Mouse (Mus musculus) MEL (cell line): ENCODE results near the gene Mical3. TPM values are rescaled to one million over a fixed set of nuclear protein-coding genes. Genes with fewer than 3 reads are reported as not detected.

Experiments
- DNase-seq: peaks from one replicate; pipeline ENCODE4 v3.0.0; 2011; ENCODE audit warnings: low read depth, low spot score
- H3K27ac ChIP-seq: 2 replicates; pipeline ENCODE4 v1.5.1; 2012; ENCODE audit warnings: low read depth, mild to moderate bottlenecking, control low read depth, low read length, moderate library complexity; ENCODE audit not compliant: control insufficient read depth
- H3K27me3 ChIP-seq, 2 experiments: fragments of 150-350 bp in 1 of 2; sonication (generic) in 1 of 2; 2 replicates each; pipeline ENCODE4 v1.6.1; 2012; ENCODE audit warnings: low read length in 2 of 2, mild to moderate bottlenecking in 2 of 2, improper control_type of control experiment in 1 of 2, moderate library complexity in 1 of 2; ENCODE audit not compliant: insufficient read depth in 2 of 2, control insufficient read depth in 1 of 2
- H3K36me3 ChIP-seq, 2 experiments: 2 replicates each; pipeline ENCODE4 v1.6.1; 2012 to 2014; ENCODE audit warnings: low read length in 2 of 2, improper control_type of control experiment in 1 of 2, inconsistent platforms in 1 of 2, mild to moderate bottlenecking in 1 of 2; ENCODE audit not compliant: insufficient read depth in 2 of 2, control insufficient read depth in 1 of 2
- H3K4me1 ChIP-seq, 2 experiments: fragments of 150-350 bp in 1 of 2; sonication (generic) in 1 of 2; 2 replicates each; pipeline ENCODE4 v1.6.1; 2012; ENCODE audit warnings: low read length in 2 of 2, improper control_type of control experiment in 1 of 2, mild to moderate bottlenecking in 1 of 2; ENCODE audit not compliant: insufficient read depth in 2 of 2, control insufficient read depth in 1 of 2
- H3K4me3 ChIP-seq, 2 experiments: fragments of 150-350 bp in 1 of 2; sonication (generic) in 1 of 2; 2 replicates each; pipeline ENCODE4 v1.5.1; 2012; ENCODE audit warnings: low read depth in 2 of 2, low read length in 2 of 2, mild to moderate bottlenecking in 2 of 2, moderate library complexity in 2 of 2, control low read depth in 1 of 2, improper control_type of control experiment in 1 of 2; ENCODE audit not compliant: control insufficient read depth in 1 of 2, insufficient read depth in 1 of 2
- H3K79me2 ChIP-seq: 2 replicates; pipeline ENCODE4 v1.6.1; 2012; ENCODE audit warnings: mild to moderate bottlenecking, low read length, moderate library complexity; ENCODE audit not compliant: control insufficient read depth, poor library complexity, insufficient read depth
- H3K9ac ChIP-seq: 2 replicates; pipeline ENCODE4 v1.6.1; 2012; ENCODE audit warnings: low read depth, mild to moderate bottlenecking, control low read depth, low read length, moderate library complexity; ENCODE audit not compliant: control insufficient read depth, poor library complexity, severe bottlenecking
- H3K9me3 ChIP-seq: fragments of 150-350 bp; sonication (generic); replicated peaks from 2 replicates; pipeline ENCODE4 v1.6.1; 2012; ENCODE audit warnings: mild to moderate bottlenecking, low read length, improper control_type of control experiment, moderate library complexity; ENCODE audit not compliant: insufficient read depth
- CTCF ChIP-seq, 3 experiments: IDR thresholded peaks in 2 of 3; conservative IDR thresholded peaks in 1 of 3; 2 replicates each; pipeline ENCODE4 v1.5.1; 2011 to 2012; ENCODE audit warnings: low read length in 3 of 3, low read depth in 2 of 3, mild to moderate bottlenecking in 2 of 3, improper control_type of control experiment in 1 of 3, inconsistent platforms in 1 of 3, mixed read lengths in 1 of 3, moderate library complexity in 1 of 3; ENCODE audit not compliant: control insufficient read depth in 1 of 3, insufficient read depth in 1 of 3, poor library complexity in 1 of 3, severe bottlenecking in 1 of 3
- EP300 ChIP-seq, 2 experiments: IDR thresholded peaks; 2 replicates each; pipeline ENCODE4 v1.6.1; 2011; ENCODE audit warnings: improper control_type of control experiment in 2 of 2, low read length in 2 of 2, low read depth in 1 of 2, mild to moderate bottlenecking in 1 of 2
- ETS1 ChIP-seq: IDR thresholded peaks from 2 replicates; pipeline ENCODE4 v1.6.1; 2012; ENCODE audit warnings: low read depth, mild to moderate bottlenecking, inconsistent platforms, low read length, improper control_type of control experiment, moderate library complexity
- GABPA ChIP-seq: IDR thresholded peaks from 2 replicates; pipeline ENCODE4 v1.6.1; 2012; ENCODE audit warnings: low read depth, mild to moderate bottlenecking, inconsistent platforms, low read length, improper control_type of control experiment, moderate library complexity
- GATA1 ChIP-seq: IDR thresholded peaks from 2 replicates; pipeline ENCODE4 v1.6.1; 2011; ENCODE audit warnings: low read depth, low read length, improper control_type of control experiment
- HCFC1 ChIP-seq: IDR thresholded peaks from 2 replicates; pipeline ENCODE4 v1.6.1; 2012; ENCODE audit warnings: low read depth, mild to moderate bottlenecking, inconsistent platforms, low read length, improper control_type of control experiment, moderate library complexity
- KAT2A ChIP-seq: conservative IDR thresholded peaks from 2 replicates; pipeline ENCODE4 v1.6.1; 2012; ENCODE audit warnings: low read depth, low read length, improper control_type of control experiment, inconsistent platforms
- MAZ ChIP-seq: IDR thresholded peaks from 2 replicates; pipeline ENCODE4 v1.6.1; 2012; ENCODE audit warnings: low read depth, mild to moderate bottlenecking, inconsistent platforms, low read length, improper control_type of control experiment
- POLR2AphosphoS5 ChIP-seq: IDR thresholded peaks from 2 replicates; pipeline ENCODE4 v1.6.1; 2012; ENCODE audit warnings: low read depth, borderline replicate concordance, mild to moderate bottlenecking, inconsistent platforms, low read length, moderate library complexity, mixed read lengths
- SIN3A ChIP-seq: IDR thresholded peaks from 2 replicates; pipeline ENCODE4 v1.6.1; 2012; ENCODE audit warnings: low read length, improper control_type of control experiment, inconsistent platforms
- SMC3 ChIP-seq: IDR thresholded peaks from 2 replicates; pipeline ENCODE4 v1.6.1; 2011; ENCODE audit warnings: low read depth, low read length, improper control_type of control experiment
- TAL1 ChIP-seq: IDR thresholded peaks from 2 replicates; pipeline ENCODE4 v1.6.1; 2012; ENCODE audit warnings: mild to moderate bottlenecking, inconsistent platforms, low read length, moderate library complexity, mixed read lengths
- TBP ChIP-seq: IDR thresholded peaks from 2 replicates; pipeline ENCODE4 v1.8.0; 2011; ENCODE audit warnings: low read depth, low read length, improper control_type of control experiment
- TCF12 ChIP-seq: IDR thresholded peaks from 2 replicates; pipeline ENCODE4 v1.6.1; 2014; ENCODE audit warnings: low read depth, mild to moderate bottlenecking, inconsistent platforms, low read length, improper control_type of control experiment, moderate library complexity
- ZMIZ1 ChIP-seq: IDR thresholded peaks from 2 replicates; pipeline ENCODE4 v1.6.1; 2012; ENCODE audit warnings: low read depth, mild to moderate bottlenecking, inconsistent platforms, low read length, improper control_type of control experiment, moderate library complexity
- polyA plus RNA-seq, 2 experiments: library from polyadenylated mRNA; stranded (reverse) in 1 of 2; unstranded in 1 of 2; fragments of >175 nt in 1 of 2; fragments of >200 nt in 1 of 2; gene quantifications; 2 replicates each; pipeline versions ENCODE4 v1.2.1 to v1.2.4; 2012; ENCODE audit warnings: low replicate concordance in 2 of 2, low read depth in 1 of 2; ENCODE audit not compliant: insufficient read length in 2 of 2, insufficient read depth in 1 of 2, missing spikeins in 1 of 2
- total RNA-seq: library from RNA; depleted of rRNA; stranded (reverse); fragments of 300-350 nt; gene quantifications from 2 replicates; pipeline ENCODE4 v1.2.3, GENCODE M21; 2012

The Mical3 gene
- total and polyA plus RNA-seq, 3 experiments: 19.8 to 125 (median 31.4) TPM

GRCm38 (mm10) chr6:121075763-121076162, 55.0 kb downstream of the Mical3 start:
- no peak overlapping the region for H3K27ac ChIP-seq
- peaks cover 11 to 15% of the 10 kb centered on the region in 2 experiments for H3K4me1 ChIP-seq

GRCm38 (mm10) chr6:121073312-121073711, 57.5 kb downstream of the Mical3 start:
- peaks cover 4% of the 10 kb centered on the region; the same call in 1 of the 2 replicates for H3K79me2 ChIP-seq
- no peak overlapping the region for H3K4me3 ChIP-seq
- no peak for TF ChIP-seq ZMIZ1
- no peak for TF ChIP-seq SIN3A
- no peak for TF ChIP-seq POLR2AphosphoS5
- TF ChIP-seq HCFC1: no peak
- no peak for TF ChIP-seq GATA1
- H3K9ac ChIP-seq: no peak overlapping the region
- peaks cover 2 to 11% of the 10 kb centered on the region in 2 experiments; a peak in 3 of 4 replicates for H3K36me3 ChIP-seq
- DNase-seq: no peak
- H3K9me3 ChIP-seq: no peaks in the 10 kb centered on the region
- H3K4me1 ChIP-seq: peaks cover 11 to 15% of the 10 kb centered on the region in 2 experiments
- no peak overlapping the region for H3K27ac ChIP-seq
- no peaks in the 10 kb centered on the region for H3K27me3 ChIP-seq

More at GRCm38 (mm10) chr6:121075763-121076162, 55.0 kb downstream of the Mical3 start:
- H3K27me3 ChIP-seq: no peaks in the 10 kb centered on the region
- no peaks in the 10 kb centered on the region for H3K9me3 ChIP-seq
- no peak overlapping the region for H3K9ac ChIP-seq
- no peak overlapping the region for H3K4me3 ChIP-seq
- H3K36me3 ChIP-seq: peaks cover 2 to 11% of the 10 kb centered on the region in 2 experiments; a peak in 3 of 4 replicates
- peak; percentile 64 for DNase-seq
- peaks cover 6% of the 10 kb centered on the region; the same call in 1 of the 2 replicates for H3K79me2 ChIP-seq
- TF ChIP-seq GATA1: peak; percentile 29; the same call in 1 of the 2 replicates
- peak; percentile 42 for TF ChIP-seq ETS1
- TF ChIP-seq TBP: no peak
- peak; percentile 15; the same call in 1 of the 2 replicates for TF ChIP-seq TAL1
- peak; percentile 61; the same call in 1 of the 2 replicates for TF ChIP-seq MAZ
- TF ChIP-seq EP300 (IDR thresholded peaks at IDR 0.05; ENCODE audit: low read depth in 1 of 2, low read length in 2 of 2): peak in 1 of 2 experiments; percentile 35; a peak in 1 of 4 replicates
- 0 out of 2 replicates have a peak, but pooled peaks have one; percentile 25 for TF ChIP-seq HCFC1
- TF ChIP-seq GABPA: no peak
- 0 out of 2 replicates have a peak, but pooled peaks have one; percentile 14 for TF ChIP-seq TCF12

- TF ChIP-seq KAT2A (no peak), SMC3 (peak; percentile 26; the same call in 1 of the 2 replicates), CTCF (IDR thresholded peaks at IDR 0.05 in 2 of 3, conservative IDR thresholded peaks at IDR 0.05 in 1 of 3; ENCODE audit: control insufficient read depth in 1 of 3, insufficient read depth in 1 of 3, low read depth in 2 of 3, low read length in 3 of 3, poor library complexity in 1 of 3, severe bottlenecking in 1 of 3) (peak in 2 of 3 experiments; percentile 18 to 24; a peak in 1 of 6 replicates)
- TF ChIP-seq, all 39 proteins: peak for 2
- Histone ChIP-seq H3K27ac (no peak overlapping the region), H3K79me2 (peaks cover 6% of the 10 kb centered on the region; the same call in 1 of the 2 replicates), H3K36me3 (peaks cover 2 to 11% of the 10 kb centered on the region in 2 experiments; a peak in 3 of 4 replicates), H3K4me1 (peaks cover 11 to 12% of the 10 kb centered on the region in 2 experiments), H3K9me3 (no peaks in the 10 kb centered on the region), H3K27me3 (no peaks in the 10 kb centered on the region), H3K4me3 (no peak overlapping the region), H3K9ac (no peak overlapping the region)
- DNase-seq: no peak
Observed at GRCm38 (mm10) chr6:121072615-121073014, 58.2 kb downstream of the Mical3 start.
